Mouse (Mus musculus) mammary gland, adult 2 months (tissue): ENCODE results near the gene Tpgs1. TPM values are rescaled to one million over a fixed set of nuclear protein-coding genes. Genes with fewer than 3 reads are reported as not detected.

Source experiments
- polyA plus RNA-seq: library from polyadenylated mRNA; depleted of rRNA; stranded (reverse); fragments of >200 nt; gene quantifications from 2 replicates; pipeline ENCODE4 v1.2.3, GENCODE M21; 2012; ENCODE audit warnings: low replicate concordance; rRNA removed

The Tpgs1 gene
- polyA plus RNA-seq = 46.9 and 119 TPM in 2 replicates

DNA sequence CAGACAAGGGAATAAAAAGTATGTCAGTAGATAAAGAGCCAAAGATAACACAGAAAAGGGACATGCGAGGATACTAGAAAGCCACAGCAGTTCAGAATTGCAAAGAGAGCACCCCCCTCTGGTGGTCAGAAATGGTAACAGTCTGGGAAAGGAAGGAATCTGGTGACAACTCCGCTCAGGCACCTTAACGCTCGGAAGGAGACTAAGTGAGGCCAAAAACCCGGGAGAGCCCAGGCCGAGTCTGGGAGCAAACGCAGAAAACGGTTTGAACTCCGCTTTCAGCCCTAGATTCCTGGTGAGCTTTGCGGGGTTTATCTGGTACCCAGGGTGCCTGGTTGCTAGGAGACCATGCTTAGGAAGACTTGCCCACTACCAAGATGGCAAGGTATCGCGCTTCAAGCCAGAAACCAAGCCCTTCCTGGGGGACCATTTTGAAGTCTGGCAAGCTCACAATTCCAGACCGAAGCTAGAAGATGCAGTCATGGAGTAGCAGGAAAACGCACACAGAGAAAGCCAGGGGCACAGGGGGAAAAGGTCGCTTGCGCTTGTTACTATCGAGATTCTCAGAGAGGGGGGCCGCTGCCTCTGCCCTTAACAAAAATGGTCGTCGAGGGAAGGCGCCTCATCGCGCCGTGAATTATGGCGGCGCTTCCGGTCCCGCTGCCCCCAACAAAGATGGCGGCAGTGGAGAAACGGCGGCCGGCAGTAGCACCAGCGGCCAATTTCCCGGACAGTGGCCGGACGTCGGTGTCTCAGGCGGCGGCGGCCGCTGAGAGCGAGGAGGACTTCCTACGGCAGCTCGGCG lies at the start of gene Tpgs1:
TSS of gene Tpgs1 (plus strand) at position 599 of the 805 bp plus-strand sequence.

GRCm38 (mm10) chr10:79637128-79638110 lies 31.8 kb upstream of the Tpgs1 start, which contains the start of gene Shc2:
TSS of gene Shc2 (minus strand) at chr10:79637918.

DNA sequence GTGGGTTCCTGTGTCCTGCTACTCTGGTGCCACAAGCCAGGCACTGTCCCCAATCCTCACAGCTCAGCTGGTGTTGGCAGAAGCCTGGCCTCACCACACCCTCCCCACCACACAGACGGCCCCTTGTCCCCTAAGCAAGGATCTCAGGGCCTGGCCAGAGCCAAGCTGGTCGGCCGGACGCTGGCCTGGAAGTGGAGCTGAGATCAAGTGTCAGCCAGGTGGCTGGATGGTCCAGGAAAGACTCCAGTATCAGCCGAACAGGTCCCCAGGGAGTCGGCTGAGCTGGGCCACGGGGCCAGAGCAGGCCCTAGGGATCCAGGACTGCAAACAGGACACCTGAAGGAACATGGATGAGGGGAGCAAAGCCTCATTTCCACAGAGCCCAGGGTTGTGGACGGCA lies 23.5 kb upstream of the Tpgs1 start, which contains the start of gene Odf3l2:
TSS of gene Odf3l2 (minus strand) at position 28 of the 400 bp plus-strand sequence.

DNA sequence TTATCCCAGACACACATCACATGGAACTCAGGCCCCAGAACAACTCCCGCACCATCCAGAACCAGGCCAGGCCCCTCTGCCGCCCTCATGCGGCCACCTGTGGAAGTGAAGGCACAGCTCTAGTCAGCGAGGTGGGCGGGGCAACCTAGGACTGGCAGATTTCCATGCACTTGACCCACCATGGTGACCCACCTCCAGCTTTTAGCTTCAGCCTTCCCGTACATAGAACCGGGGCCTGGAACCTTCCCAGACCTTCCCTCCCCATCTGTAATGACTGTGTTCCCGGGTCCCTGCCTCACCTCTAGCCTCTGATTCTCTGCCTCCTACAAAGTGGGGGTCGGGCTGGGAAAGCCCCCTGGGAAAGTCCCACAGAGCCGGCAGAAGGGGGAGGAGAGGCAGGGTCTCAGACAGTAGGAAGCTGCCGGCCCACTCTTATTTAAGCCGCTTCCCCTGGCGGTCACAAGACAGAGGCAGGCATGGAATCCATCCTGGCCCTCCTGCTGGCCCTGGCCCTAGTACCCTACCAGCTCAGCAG lies 5.0 kb upstream of the Tpgs1 start, which contains the start of gene Madcam1:
TSS of gene Madcam1 (plus strand) at position 429 of the 535 bp plus-strand sequence.

GRCm38 (mm10) chr10:79681591-79682245 lies 12.5 kb downstream of the Tpgs1 start, which contains the start of gene Cdc34:
TSS of gene Cdc34 (plus strand) at chr10:79682195.

DNA sequence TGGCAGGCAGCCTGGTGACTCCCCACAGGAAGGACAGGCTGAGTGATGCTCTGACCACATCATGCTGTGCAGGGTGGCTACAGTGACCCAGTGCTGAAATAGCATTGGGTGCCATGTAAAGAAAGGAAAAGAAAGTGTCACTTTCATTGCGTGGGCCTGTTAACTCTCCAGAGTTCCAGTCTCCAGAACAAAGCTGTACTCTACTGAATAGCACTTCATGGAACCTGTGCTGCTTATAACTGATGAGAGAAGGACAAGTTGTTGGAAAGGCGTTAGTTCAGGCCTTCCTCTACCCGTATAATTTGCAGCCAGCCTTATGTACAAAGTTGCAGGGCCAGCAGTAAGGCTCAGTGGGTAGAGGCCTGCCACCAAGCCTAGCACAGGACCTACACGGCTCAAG lies 19.6 kb downstream of the Tpgs1 start, which contains the start of gene Gzmm:
TSS of gene Gzmm (plus strand) at position 301 of the 400 bp plus-strand sequence.

GRCm38 (mm10) chr10:79704065-79704969 lies 35.1 kb downstream of the Tpgs1 start, which contains the start of gene Bsg:
TSS of gene Bsg (plus strand) at chr10:79704491.

DNA sequence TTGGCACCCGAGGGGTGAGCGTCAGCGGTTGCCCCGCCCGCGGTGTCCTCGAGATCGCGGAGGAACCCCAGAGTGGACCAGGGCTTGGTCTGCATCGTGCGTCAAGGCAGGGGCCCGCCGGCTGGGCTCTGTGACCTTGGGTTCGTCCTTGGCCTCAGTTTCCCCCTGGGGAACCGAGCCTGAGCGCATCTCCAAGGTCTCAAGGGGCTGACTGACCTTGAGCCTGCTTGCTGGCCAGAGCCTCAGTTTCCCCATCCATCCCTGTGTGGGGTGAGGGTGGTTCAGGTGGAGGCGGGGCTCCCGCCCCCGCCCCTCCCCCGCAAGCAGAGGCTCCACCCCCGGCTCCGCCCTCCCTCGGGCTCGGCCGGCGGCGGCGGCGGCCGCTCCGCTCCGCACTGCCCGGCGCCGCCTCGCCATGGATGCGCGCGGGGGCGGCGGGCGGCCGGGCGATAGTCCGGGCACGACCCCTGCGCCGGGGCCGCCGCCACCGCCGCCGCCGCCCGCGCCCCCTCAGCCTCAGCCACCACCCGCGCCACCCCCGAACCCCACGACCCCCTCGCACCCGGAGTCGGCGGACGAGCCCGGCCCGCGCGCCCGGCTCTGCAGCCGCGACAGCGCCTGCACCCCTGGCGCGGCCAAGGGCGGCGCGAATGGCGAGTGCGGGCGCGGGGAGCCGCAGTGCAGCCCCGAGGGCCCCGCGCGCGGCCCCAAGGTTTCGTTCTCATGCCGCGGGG lies 47.3 kb downstream of the Tpgs1 start, which contains the start of gene Hcn2:
TSS of gene Hcn2 (plus strand) at position 381 of the 734 bp plus-strand sequence.

Other genes with a start within 250 kb of the Tpgs1 start
- gene Vmn2r83, start 200.6 kb upstream of the Tpgs1 start, polyA plus RNA-seq = not detected in 2 replicates
- gene Plpp2, start 135.6 kb upstream of the Tpgs1 start, polyA plus RNA-seq = 27.4 and 36.8 TPM in 2 replicates
- gene Mier2, start 114.2 kb upstream of the Tpgs1 start, polyA plus RNA-seq = 102 and 125 TPM in 2 replicates
- 0.24 TPM in 1 of 2 replicates, not detected in the other for gene Theg, start 82.0 kb upstream of the Tpgs1 start, polyA plus RNA-seq
- gene C2cd4c, start 55.3 kb upstream of the Tpgs1 start, polyA plus RNA-seq = 0.19 and 0.26 TPM in 2 replicates
- 12.4 and 17.4 TPM in 2 replicates for gene Shc2, start 31.5 kb upstream of the Tpgs1 start, polyA plus RNA-seq
- 2.3 TPM in 1 of 2 replicates, not detected in the other for gene Odf3l2, start 23.6 kb upstream of the Tpgs1 start, polyA plus RNA-seq
- gene Madcam1, start 4.8 kb upstream of the Tpgs1 start, polyA plus RNA-seq = 3.9 and 8.7 TPM in 2 replicates
- 265 and 337 TPM in 2 replicates for gene Cdc34, start 12.8 kb downstream of the Tpgs1 start, polyA plus RNA-seq
- 1.1 and 1.3 TPM in 2 replicates for gene Gzmm, start 19.7 kb downstream of the Tpgs1 start, polyA plus RNA-seq
- gene Bsg, start 35.1 kb downstream of the Tpgs1 start, polyA plus RNA-seq = 489 and 512 TPM in 2 replicates
- gene Hcn2, start 47.3 kb downstream of the Tpgs1 start, polyA plus RNA-seq = 1.9 and 6.1 TPM in 2 replicates
- gene Polrmt, start 77.2 kb downstream of the Tpgs1 start, polyA plus RNA-seq = 53.1 and 71.6 TPM in 2 replicates
- gene Fgf22, start 85.7 kb downstream of the Tpgs1 start, polyA plus RNA-seq = 0.19 TPM in 1 of 2 replicates, not detected in the other
- 91.7 and 212 TPM in 2 replicates for gene Rnf126, start 97.6 kb downstream of the Tpgs1 start, polyA plus RNA-seq
- 19.5 and 24.6 TPM in 2 replicates for gene Fstl3, start 107.9 kb downstream of the Tpgs1 start, polyA plus RNA-seq
- gene Prss57, start 121.6 kb downstream of the Tpgs1 start, polyA plus RNA-seq = 0.26 and 0.27 TPM in 2 replicates
- 49.2 and 87.4 TPM in 2 replicates for gene Palm, start 124.2 kb downstream of the Tpgs1 start, polyA plus RNA-seq
- gene Misp, start 151.6 kb downstream of the Tpgs1 start, polyA plus RNA-seq = 1.3 TPM in 2 replicates
- 163 and 219 TPM in 2 replicates for gene Ptbp1, start 185.1 kb downstream of the Tpgs1 start, polyA plus RNA-seq
- gene Prtn3, start 205.1 kb downstream of the Tpgs1 start, polyA plus RNA-seq = 17.2 and 40.5 TPM in 2 replicates
- 29.8 and 33.3 TPM in 2 replicates for gene Plppr3, start 205.3 kb downstream of the Tpgs1 start, polyA plus RNA-seq
- 3.4 and 5.8 TPM in 2 replicates for gene Elane, start 216.9 kb downstream of the Tpgs1 start, polyA plus RNA-seq
- 26,645 and 44,997 TPM in 2 replicates for gene Cfd, start 221.5 kb downstream of the Tpgs1 start, polyA plus RNA-seq
- gene Med16, start 239.6 kb downstream of the Tpgs1 start, polyA plus RNA-seq = 66.2 and 92.4 TPM in 2 replicates
- not detected in 2 replicates for gene Gm26602, start 241.5 kb downstream of the Tpgs1 start, polyA plus RNA-seq
- 9.0 and 14.4 TPM in 2 replicates for gene Kiss1r, start 247.6 kb downstream of the Tpgs1 start, polyA plus RNA-seq